Mouse (Mus musculus) cerebellum, adult 18-20 months (tissue): ENCODE data around the gene Slfn9.
A peak's percentile ranks its signal among the peaks of the same experiment; 100 is the strongest.
"Not testable (repeated sequence)": the region's sequence is repeated elsewhere in the genome, so short reads cannot be mapped to it uniquely, and the experiment has no call there.

Experiments
- DNase-seq, 2 experiments: peaks; one replicate each; pipeline ENCODE4 v3.0.0; 2021

The Slfn9 gene

GRCm38 (mm10) chr11:82954631-82955030 is 37.0 kb downstream of the Slfn9 start:
- no peak for DNase-seq

GRCm38 (mm10) chr11:82952612-82953542 is 38.8 kb downstream of the Slfn9 start:
- no peak for DNase-seq

DNA sequence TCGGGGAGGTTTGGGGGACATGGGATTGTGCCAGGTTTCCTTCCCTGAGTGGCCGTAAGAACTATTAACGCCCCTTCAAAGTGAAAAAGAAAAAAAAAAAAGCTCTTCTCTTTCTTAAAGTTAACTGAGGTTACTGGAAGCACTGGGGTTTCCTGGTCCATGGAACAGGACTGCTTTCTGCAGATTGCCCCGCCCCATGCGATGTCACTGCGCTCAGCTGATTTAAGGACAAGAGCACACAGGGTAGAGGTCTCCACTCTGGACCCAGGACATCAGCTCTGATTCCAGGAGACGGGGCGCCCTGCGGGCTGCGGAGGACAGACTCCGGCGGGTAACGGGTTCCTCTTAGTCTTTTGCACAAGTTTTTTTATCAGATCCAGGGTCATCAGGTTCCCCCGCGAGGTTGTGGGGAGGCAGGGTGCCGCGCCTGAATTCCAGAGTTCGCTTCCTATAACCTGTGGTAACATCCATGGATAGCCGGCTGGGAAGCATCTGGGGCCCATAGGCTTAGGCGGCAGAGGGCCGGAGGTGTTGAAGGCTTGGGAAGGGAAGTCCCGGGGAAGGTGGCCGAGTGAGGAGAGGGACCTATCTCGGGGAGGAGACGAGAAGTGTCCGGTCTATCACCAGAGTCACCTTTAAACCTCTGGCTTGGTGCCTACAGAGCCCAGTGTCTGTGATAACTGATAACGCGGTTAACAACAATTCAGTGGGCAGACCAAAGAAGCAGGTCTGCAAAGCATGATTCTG is 39.6 kb downstream of the Slfn9 start:
- no peak for DNase-seq

GRCm38 (mm10) chr11:82950736-82951481 is 40.7 kb downstream of the Slfn9 start, which contains the start of gene Slfn5:
Gene Slfn5, plus strand, starts transcription at chr11:82951349.
- DNase-seq = no peak

DNA sequence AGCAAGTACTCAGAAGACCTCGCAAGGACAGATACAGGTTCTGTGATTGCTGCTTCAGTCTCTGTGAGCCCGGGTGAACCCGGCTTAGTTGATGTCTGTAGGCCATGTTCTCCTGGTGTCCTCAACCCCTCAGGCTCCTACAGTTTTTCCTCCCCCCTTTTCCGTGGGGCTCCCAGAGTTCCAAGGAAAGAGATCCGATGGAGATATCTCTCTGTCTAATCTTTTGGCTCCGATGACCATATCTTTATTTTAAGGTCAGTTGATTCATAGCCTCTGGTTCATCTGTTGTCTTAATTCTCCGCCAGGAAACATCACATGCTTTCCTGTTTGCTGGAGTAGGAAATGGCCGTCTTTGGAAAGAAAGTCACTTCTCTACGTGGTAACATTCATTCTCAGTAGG is 42.6 kb downstream of the Slfn9 start:
- no peak for DNase-seq

GRCm38 (mm10) chr11:82947457-82947856 is 44.2 kb downstream of the Slfn9 start:
- DNase-seq = no peak

- DNase-seq = no peak
Measured at GRCm38 (mm10) chr11:82945636-82946035, 46.0 kb downstream of the Slfn9 start.

- DNase-seq = no peak
Measured at GRCm38 (mm10) chr11:82943336-82943735, 48.3 kb downstream of the Slfn9 start.

DNA sequence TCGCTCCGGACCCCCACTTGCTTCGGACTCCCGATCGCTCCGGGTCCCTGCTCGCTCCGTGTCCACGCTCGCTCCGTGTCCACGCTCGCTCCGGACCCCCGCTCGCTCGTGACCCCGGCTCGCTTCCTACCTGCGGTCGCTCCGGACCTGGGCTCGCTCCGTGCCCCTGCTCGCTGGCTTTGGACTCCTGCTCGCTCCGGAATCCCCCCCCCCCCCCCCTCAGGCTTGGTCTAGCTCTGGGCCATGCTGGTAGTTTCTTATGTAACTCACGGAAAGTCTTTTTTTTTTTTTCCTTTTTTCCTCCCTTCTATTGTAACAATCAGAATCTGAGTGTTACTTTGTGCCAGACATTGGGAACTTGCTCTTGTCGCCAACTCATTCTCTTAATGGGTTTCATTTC is 58.4 kb downstream of the Slfn9 start:
- DNase-seq = no peak

GRCm38 (mm10) chr11:82931671-82932450 is 59.8 kb downstream of the Slfn9 start:
- DNase-seq = peak in 1 of 2 experiments; percentile 13

DNA sequence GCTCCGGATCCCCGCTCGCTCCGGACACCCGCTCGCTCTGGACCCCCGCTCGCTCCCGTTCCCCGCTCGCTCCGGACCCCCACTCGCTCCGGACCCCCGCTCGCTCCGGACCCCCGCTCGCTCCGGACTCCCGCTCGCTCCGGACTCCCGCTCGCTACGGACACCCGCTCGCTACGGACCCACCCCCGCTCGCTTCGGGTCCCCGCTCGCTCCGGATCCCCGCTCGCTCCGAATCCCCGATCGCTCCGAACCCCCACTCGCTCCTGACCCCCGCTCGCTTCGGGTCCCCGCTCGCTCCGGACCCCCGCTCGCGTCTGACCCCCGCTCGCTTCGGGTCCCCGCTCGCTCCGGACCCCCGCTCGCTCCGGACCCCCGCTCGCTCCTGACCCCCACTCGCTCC is 60.5 kb downstream of the Slfn9 start:
- not testable (repeated sequence) for DNase-seq

GRCm38 (mm10) chr11:82930391-82930955 is 61.2 kb downstream of the Slfn9 start:
- DNase-seq = not testable (repeated sequence)

- no peak for DNase-seq
Measured at GRCm38 (mm10) chr11:82929633-82929950, 62.0 kb downstream of the Slfn9 start.

- no peak for DNase-seq
Measured at GRCm38 (mm10) chr11:82928897-82929632, 62.6 kb downstream of the Slfn9 start.
